Mouse (Mus musculus) lung, embryonic 14.5 days (tissue): ENCODE data around the gene Cideb. TPM values are rescaled to one million over a fixed set of nuclear protein-coding genes. Genes with fewer than 3 reads are reported as not detected.

Source experiments
- ATAC-seq: fragments of 200-750 bp; cut with Nextera tagmentation; 2 replicates; pipeline ENCODE4 v1.8.0; 2017; ENCODE audit warnings: mild to moderate bottlenecking, moderate TSS enrichment, moderate library complexity; ENCODE audit not compliant: insufficient read depth
- DNase-seq: peaks from one replicate; pipeline ENCODE4 v3.0.0-alpha.2; 2015
- H3K27ac ChIP-seq: fragments of 300-500 bp; sonication (generic); 2 replicates; pipeline ENCODE4 v1.5.1; 2014; ENCODE audit warnings: low read depth, mild to moderate bottlenecking, moderate library complexity
- H3K27me3 ChIP-seq: fragments of 300-500 bp; sonication (generic); 2 replicates; pipeline ENCODE4 v1.6.1; 2014; ENCODE audit warnings: low read length, control low read depth; ENCODE audit not compliant: insufficient read depth
- H3K36me3 ChIP-seq: fragments of 300-500 bp; sonication (generic); 2 replicates; pipeline ENCODE4 v1.6.1; 2014; ENCODE audit warnings: control low read depth; ENCODE audit not compliant: insufficient read depth
- H3K4me1 ChIP-seq: fragments of 300-500 bp; sonication (generic); 2 replicates; pipeline ENCODE4 v1.6.1; 2014; ENCODE audit warnings: antibody characterized with exemption, control low read depth; ENCODE audit not compliant: insufficient read depth
- H3K4me2 ChIP-seq: fragments of 300-500 bp; sonication (generic); 2 replicates; pipeline ENCODE4 v1.6.1; 2014; ENCODE audit warnings: mild to moderate bottlenecking
- H3K4me3 ChIP-seq: fragments of 300-500 bp; sonication (generic); 2 replicates; pipeline ENCODE4 v1.5.1; 2014; ENCODE audit warnings: low read depth, low read length
- H3K9ac ChIP-seq: fragments of 300-500 bp; sonication (generic); 2 replicates; pipeline ENCODE4 v1.6.1; 2014
- H3K9me3 ChIP-seq: fragments of 300-500 bp; sonication (generic); 2 replicates; pipeline ENCODE4 v1.6.1; 2016; ENCODE audit warnings: low read depth, low read length, control low read depth
- CTCF ChIP-seq: IDR thresholded peaks from 2 replicates; pipeline ENCODE4 v1.5.1; 2016; ENCODE audit warnings: antibody characterized with exemption, low read depth
- WGBS: fragments of 180-500 bp; shearing (Covaris S2); extraction: QIAGEN DNeasy Blood & Tissue Kit; methylation state at CpG from one replicate; pipeline ENCODE4 v1.1.7; 2014; 5-methylcytosine and 5-hydroxymethylcytosine counted together
- polyA plus RNA-seq: library from polyadenylated mRNA; unstranded; fragments of >200 nt; fragmentation: Nextera tagmentation; extraction: Ambion mirVana; gene quantifications from 2 replicates; pipeline ENCODE4 v1.2.1, GENCODE M21; 2014

The Cideb gene
- polyA plus RNA-seq, 1 experiment from 2014 or later = 0.36 TPM

- WGBS = 81% methylated on average over 8 of the region's 8 CpGs
- Histone ChIP-seq H3K4me1 (no peaks in the 10 kb centered on the region), H3K4me2 (no peak overlapping the region), H3K36me3 (peaks cover 33% of the 10 kb centered on the region), H3K27me3 (peaks cover 3% of the 10 kb centered on the region; the same call in 1 of the 2 replicates), H3K9me3 (no peaks in the 10 kb centered on the region), H3K27ac (no peak overlapping the region), H3K4me3 (no peak overlapping the region), H3K9ac (no peak overlapping the region)
- no peak for DNase-seq
- TF ChIP-seq CTCF = no peak
- no peak for ATAC-seq
These were observed 41.4 kb downstream of the Cideb start for GRCm38 (mm10) chr14:55716884-55717283.

DNA sequence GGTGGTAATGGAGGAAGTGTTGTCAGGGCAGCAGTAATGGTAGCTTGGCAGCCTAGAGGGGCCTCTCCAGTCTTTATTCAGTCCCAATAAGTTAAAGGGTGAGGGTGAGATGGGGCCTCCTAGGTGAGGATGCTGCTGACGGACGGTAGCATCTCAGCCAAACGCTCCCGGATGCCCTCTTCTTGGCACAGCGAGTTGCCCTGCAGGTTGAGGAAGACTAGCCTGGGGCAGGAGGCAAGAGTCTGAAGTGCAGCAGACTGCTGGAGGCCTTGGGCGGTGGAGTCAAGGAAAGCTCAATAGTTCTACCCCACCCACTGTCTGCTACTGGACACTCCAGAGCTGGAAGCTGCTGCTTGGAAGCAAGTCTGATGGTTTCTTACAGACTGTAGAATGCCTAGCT is 42.0 kb downstream of the Cideb start:
- ATAC-seq (no peak), DNase-seq (no peak)
- Histone ChIP-seq H3K27ac (no peak overlapping the region), H3K36me3 (peaks cover 33% of the 10 kb centered on the region), H3K27me3 (peaks cover 3% of the 10 kb centered on the region; the same call in 1 of the 2 replicates), H3K9me3 (no peaks in the 10 kb centered on the region), H3K4me2 (no peak overlapping the region), H3K4me1 (no peaks in the 10 kb centered on the region), H3K4me3 (no peak overlapping the region), H3K9ac (no peak overlapping the region)
- TF ChIP-seq CTCF = no peak
- 91% methylated on average over 6 of the region's 6 CpGs for WGBS

GRCm38 (mm10) chr14:55714893-55715292 is 43.4 kb downstream of the Cideb start:
- ATAC-seq (0 out of 2 replicates have a peak, but pooled peaks have one; percentile 30), DNase-seq (peak; percentile 29)

GRCm38 (mm10) chr14:55713729-55714122 is 44.5 kb downstream of the Cideb start, which contains the start of gene Tgm1:
Gene Tgm1 (minus strand): TSS chr14:55713926.
- ATAC-seq (peak; percentile 48; the same call in 1 of the 2 replicates), DNase-seq (no peak)
- Histone ChIP-seq H3K4me2 (peak within 1 kb of the TSS; percentile 59), H3K27ac (peak within 1 kb of the TSS; percentile 38; the same call in 1 of the 2 replicates), H3K9ac (peak within 1 kb of the TSS; percentile 46), H3K4me1 (no peaks in the 10 kb centered on the region), H3K9me3 (no peaks in the 10 kb centered on the region), H3K27me3 (peaks cover 3% of the 10 kb centered on the region; the same call in 1 of the 2 replicates), H3K36me3 (peaks cover 25% of the 10 kb centered on the region), H3K4me3 (0 out of 2 replicates have a peak within 1 kb of the TSS, but pooled peaks have one; percentile 18)
- WGBS = 12% methylated on average over 4 of the region's 4 CpGs
- TF ChIP-seq CTCF = no peak

More at GRCm38 (mm10) chr14:55714893-55715292, 43.4 kb downstream of the Cideb start:
- Histone ChIP-seq H3K27me3 (peaks cover 3% of the 10 kb centered on the region; the same call in 1 of the 2 replicates), H3K4me2 (no peak overlapping the region), H3K4me1 (no peaks in the 10 kb centered on the region), H3K4me3 (no peak overlapping the region), H3K27ac (no peak overlapping the region), H3K9ac (no peak overlapping the region), H3K9me3 (no peaks in the 10 kb centered on the region), H3K36me3 (peaks cover 33% of the 10 kb centered on the region)
- WGBS = 32% methylated on average over 6 of the region's 6 CpGs
- no peak for TF ChIP-seq CTCF

GRCm38 (mm10) chr14:55713007-55713728 is 45.1 kb downstream of the Cideb start:
- TF ChIP-seq CTCF = no peak
- DNase-seq (peak; percentile 62), ATAC-seq (peak; percentile 20; the same call in 1 of the 2 replicates)
- WGBS = 10% methylated on average over 25 of the region's 25 CpGs
- peaks cover 3% of the 10 kb centered on the region; the same call in 1 of the 2 replicates for H3K27me3 ChIP-seq
- peaks cover 20% of the 10 kb centered on the region for H3K36me3 ChIP-seq
- no peak overlapping the region; the same call in 1 of the 2 replicates for H3K27ac ChIP-seq
- H3K4me2 ChIP-seq = peak overlapping the region; percentile 59
- no peaks in the 10 kb centered on the region for H3K4me1 ChIP-seq
- H3K9ac ChIP-seq = peak overlapping the region; percentile 46
- 0 out of 2 replicates have a peak overlapping the region, but pooled peaks have one; percentile 18 for H3K4me3 ChIP-seq
- no peaks in the 10 kb centered on the region for H3K9me3 ChIP-seq

- Histone ChIP-seq H3K27me3 (peaks cover 3% of the 10 kb centered on the region; the same call in 1 of the 2 replicates), H3K27ac (no peak overlapping the region), H3K4me2 (no peak overlapping the region), H3K36me3 (peaks cover 9% of the 10 kb centered on the region; the same call in 1 of the 2 replicates), H3K4me3 (no peak overlapping the region), H3K9me3 (no peaks in the 10 kb centered on the region), H3K9ac (no peak overlapping the region), H3K4me1 (no peaks in the 10 kb centered on the region)
- no peak for DNase-seq
- ATAC-seq = no peak
- no peak for TF ChIP-seq CTCF
- WGBS = 78% methylated on average over 7 of the region's 7 CpGs
These were observed 46.5 kb downstream of the Cideb start for GRCm38 (mm10) chr14:55711786-55712185.

DNA sequence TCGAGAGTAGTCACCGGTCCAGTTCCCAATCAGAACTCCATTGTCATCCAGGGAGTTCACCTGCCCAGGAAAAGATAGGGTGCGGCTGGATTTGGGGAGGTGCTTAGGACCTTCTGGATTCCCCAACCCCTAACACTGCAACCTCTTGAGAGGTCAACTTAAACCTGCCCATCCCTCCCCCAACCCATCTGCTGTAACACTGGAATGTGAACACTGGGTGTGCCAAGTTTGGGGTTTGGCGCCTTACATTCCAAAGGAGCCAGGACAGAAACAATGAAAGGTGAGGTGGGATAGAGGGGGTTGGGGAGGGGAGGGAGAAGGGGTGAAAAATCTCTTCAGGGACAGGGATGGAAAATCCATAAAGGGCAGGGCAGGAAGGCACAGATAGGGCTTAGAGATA is 48.7 kb downstream of the Cideb start:
- Histone ChIP-seq H3K27me3 (peaks cover 3% of the 10 kb centered on the region; the same call in 1 of the 2 replicates), H3K9ac (no peak overlapping the region), H3K4me3 (no peak overlapping the region), H3K27ac (no peak overlapping the region), H3K4me1 (no peaks in the 10 kb centered on the region), H3K9me3 (no peaks in the 10 kb centered on the region), H3K36me3 (no peaks in the 10 kb centered on the region), H3K4me2 (no peak overlapping the region)
- no peak for TF ChIP-seq CTCF
- no peak for DNase-seq
- ATAC-seq = no peak
- WGBS = 77% methylated on average over 4 of the region's 4 CpGs
